Mouse (Mus musculus): ENCODE measurements around the gene Olfr867. TPM values are rescaled to one million over a fixed set of nuclear protein-coding genes. Genes with fewer than 3 reads are reported as not detected.

The Olfr867 gene
- not detected for total RNA-seq (2021)

DNA sequence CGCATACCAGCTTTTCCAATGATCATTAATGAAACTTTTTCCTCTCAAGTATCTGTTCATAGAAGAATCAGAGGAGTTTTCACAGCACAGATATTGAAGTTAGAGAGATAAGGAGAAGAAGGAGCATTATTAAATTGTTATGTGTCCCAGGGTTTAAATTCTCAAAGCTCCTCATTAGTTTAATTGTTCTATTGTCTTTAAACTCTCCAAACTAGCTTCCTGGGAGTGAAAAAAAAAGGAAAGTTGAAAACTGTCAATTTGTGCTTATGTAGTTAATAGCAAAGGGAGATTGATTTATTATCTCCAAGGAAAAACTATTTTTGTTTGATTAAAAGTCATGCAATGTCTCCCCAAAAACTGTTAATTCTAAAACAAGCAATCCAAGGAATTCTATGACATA lies at the start of gene Olfr867:
Gene Olfr867, minus strand, starts transcription at position 101 of the 400 bp plus-strand sequence.
- no peak for DNase-seq (ENCODE audit: extremely low spot score in 1 of 2, low spot score in 2 of 2)
- intact Hi-C loops (cut with DNase I), result no loop called here

DNA sequence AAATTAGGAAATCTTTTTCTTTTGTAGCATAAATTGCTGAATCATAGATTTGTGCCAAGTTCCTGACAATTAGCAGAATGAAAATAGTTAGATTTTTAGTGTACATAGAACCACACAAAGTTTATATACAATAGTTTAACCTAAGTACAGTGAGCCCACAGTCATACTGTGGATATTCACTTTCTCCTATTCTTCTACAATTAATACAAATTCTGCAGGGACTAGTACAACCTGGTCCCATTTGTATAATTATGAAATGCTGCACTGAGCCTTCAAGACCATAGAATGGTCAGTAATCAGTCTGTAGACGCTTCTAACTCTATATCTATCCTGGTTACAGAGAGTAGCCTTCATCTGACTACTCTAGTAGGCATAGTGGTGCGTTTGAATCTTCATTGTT lies 41.0 kb upstream of the Olfr867 start, which contains the start of gene Olfr868:
Gene Olfr868, plus strand, starts transcription at position 301 of the 400 bp plus-strand sequence.
- intact Hi-C loops (cut with DNase I), result no loop called here
- DNase-seq (ENCODE audit: extremely low spot score in 1 of 2, low spot score in 2 of 2), result no peak

DNA sequence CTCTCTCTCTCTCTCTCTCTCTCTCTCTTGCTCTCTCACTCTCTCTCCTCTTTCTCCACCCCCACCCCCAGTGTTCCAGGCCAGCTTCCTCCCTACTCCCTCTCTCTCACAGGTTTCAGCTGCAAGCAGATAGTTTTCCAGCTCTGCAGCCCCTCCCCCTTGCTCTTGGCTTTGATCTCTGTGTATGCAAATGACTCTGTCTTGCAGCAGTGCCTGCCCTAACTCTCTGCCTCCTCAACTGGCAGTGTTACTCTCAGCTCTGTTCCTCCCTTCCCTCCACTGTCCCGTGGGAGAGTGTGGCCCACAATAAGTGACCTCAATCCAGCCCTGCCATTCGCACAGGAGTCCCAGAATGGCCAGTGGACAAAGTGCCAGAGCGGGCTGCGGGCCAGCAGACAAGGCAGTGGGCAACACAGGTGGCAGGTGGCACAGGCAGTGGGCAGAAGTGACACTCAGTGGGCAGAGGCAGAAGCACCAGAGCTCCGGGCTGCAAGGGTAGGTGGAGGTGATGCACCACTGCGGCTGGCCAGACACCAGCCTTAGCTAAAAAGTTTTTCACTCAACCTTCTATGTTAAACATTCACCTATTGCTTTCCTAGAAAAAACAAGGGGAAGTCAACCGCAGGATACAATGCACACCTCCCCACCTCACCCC lies 16.3 kb upstream of the Olfr867 start:
- peak in 1 of 2 experiments; percentile 19 for DNase-seq (ENCODE audit: extremely low spot score in 1 of 2, low spot score in 2 of 2)
- intact Hi-C loops (cut with DNase I), result no loop called here

DNA sequence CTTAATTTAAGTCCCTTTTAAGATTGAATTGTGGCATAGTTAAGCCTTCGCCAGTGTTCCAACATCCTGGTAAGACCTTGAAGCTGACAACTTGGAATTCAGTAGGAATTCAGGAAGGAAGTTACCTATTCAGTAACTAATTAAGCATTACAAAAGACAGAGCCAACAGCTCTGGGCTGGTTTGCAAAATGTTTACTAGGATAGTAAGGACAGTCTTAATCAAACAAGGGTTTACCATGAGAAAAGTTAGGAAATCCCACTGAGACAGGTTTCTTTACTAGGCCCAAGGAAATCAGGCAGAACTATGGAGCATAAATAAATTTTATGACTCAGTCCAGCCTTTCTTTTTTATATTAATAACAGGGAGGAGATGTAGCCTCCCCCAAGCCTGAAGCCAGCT lies 13.9 kb upstream of the Olfr867 start:
- intact Hi-C loops (cut with DNase I), result no loop called here

DNA sequence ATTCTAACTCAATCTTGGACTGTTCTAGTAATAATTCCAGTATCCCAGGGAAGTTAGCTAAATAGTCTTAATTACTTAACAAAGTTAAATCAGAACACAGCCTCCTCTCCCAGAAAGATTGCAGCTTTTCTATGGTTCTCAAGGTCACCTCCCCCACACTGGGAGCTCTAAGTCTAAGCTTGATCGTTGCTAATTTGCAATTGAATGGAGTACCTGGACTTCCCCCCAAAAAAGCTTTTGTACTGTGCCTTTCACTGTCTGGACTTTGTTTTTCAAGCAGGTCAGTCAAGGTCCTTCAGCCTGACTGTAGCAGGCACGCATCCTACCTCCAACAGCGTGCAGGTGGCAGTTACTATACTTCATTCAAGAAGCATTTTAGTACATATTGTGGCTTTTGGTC lies 12.9 kb upstream of the Olfr867 start:
- no peak for DNase-seq (ENCODE audit: extremely low spot score in 1 of 2, low spot score in 2 of 2)
- intact Hi-C loops (cut with DNase I), result no loop called here

More for the DNA sequence above, 13.9 kb upstream of the Olfr867 start:
- no peak for DNase-seq (ENCODE audit: extremely low spot score in 1 of 2, low spot score in 2 of 2)

DNA sequence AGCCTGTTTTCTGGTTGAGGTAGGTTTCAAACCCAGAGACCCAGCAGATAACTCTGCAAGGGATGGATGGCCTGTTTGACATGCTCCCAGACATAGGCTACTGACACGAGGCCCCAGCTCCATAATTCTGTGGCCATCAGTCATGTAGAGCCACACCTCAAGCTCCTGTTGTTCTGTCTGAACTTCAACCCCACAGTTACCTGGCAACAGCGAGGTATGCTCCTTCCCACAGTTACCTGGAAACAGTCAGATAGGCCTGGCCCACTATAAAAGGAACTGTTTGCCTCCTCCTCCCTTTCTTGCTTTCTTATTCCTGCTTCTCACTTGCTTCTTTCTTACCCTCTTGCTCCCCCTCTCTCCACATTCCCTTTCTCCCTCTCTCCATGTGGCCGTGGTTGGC lies 9.4 kb downstream of the Olfr867 start:
- DNase-seq (ENCODE audit: extremely low spot score in 1 of 2, low spot score in 2 of 2), result no peak
- intact Hi-C loops (cut with DNase I), result no loop called here

DNA sequence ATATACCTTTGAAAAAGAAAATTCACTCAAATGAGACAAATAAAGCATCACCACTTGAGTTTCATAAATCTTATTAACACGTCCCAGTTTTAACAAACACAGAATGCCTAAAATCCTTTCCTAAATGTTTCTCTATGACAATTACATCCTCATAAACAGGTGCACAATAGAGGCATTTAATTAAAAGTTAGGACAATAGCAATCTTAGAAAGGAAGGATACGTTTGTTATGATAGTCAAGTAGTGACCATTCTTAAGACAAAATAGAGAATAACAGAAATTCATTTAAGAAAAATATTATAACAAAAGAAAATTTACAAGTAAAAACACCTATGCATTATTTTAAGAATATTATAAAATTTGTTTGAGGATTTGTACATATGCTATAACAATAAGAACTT lies 29.4 kb downstream of the Olfr867 start, which contains the start of gene Olfr866:
Gene Olfr866, minus strand, starts transcription at position 101 of the 400 bp plus-strand sequence.
- DNase-seq (ENCODE audit: extremely low spot score in 1 of 2, low spot score in 2 of 2), result no peak
- intact Hi-C loops (cut with DNase I), result no loop called here

Small RNA genes within 50 kb of the gene (microRNA-seq; reads per million reads assigned to microRNA genes)
- gene Gm26231 (not detected), gene Gm44395 (not detected)

Other genes with a start within 250 kb of the Olfr867 start
- gene Olfr860, start 207.8 kb downstream of the Olfr867 start, total RNA-seq (2021), result not detected
- not detected for gene Olfr862, start 169.6 kb downstream of the Olfr867 start, total RNA-seq (2021)
- gene Olfr77, start 140.7 kb downstream of the Olfr867 start, total RNA-seq (2021), result not detected
- gene Olfr866, start 29.5 kb downstream of the Olfr867 start, total RNA-seq (2021), result not detected
- not detected for gene Olfr868, start 41.1 kb upstream of the Olfr867 start, total RNA-seq (2021)
- gene Olfr869, start 71.4 kb upstream of the Olfr867 start, total RNA-seq (2021), result not detected
- not detected for gene Olfr870, start 116.5 kb upstream of the Olfr867 start, total RNA-seq (2021)
- gene Olfr871, start 154.6 kb upstream of the Olfr867 start, total RNA-seq (2021), result not detected
- gene Olfr872, start 179.6 kb upstream of the Olfr867 start, total RNA-seq (2021), result not detected
- not detected for gene Olfr39, start 224.8 kb upstream of the Olfr867 start, total RNA-seq (2021)
- not detected for gene Olfr873, start 241.0 kb upstream of the Olfr867 start, total RNA-seq (2021)